Mouse (Mus musculus) olfactory bulb, adult 2 months (tissue): ENCODE measurements around the gene Tmem170.

Experiments used
- CTCF ChIP-seq: fragments of 200-500 bp; IDR thresholded peaks from 2 replicates; pipeline ENCODE4 v1.5.1; 2012; ENCODE audit warnings: low read depth, mild to moderate bottlenecking, low read length, moderate library complexity; ENCODE audit not compliant: insufficient read depth
- POLR2A ChIP-seq: fragments of 200-500 bp; IDR thresholded peaks from 2 replicates; pipeline ENCODE4 v1.6.1; 2012; ENCODE audit warnings: mild to moderate bottlenecking, low read depth, low read length, moderate library complexity; ENCODE audit not compliant: insufficient read depth

DNA sequence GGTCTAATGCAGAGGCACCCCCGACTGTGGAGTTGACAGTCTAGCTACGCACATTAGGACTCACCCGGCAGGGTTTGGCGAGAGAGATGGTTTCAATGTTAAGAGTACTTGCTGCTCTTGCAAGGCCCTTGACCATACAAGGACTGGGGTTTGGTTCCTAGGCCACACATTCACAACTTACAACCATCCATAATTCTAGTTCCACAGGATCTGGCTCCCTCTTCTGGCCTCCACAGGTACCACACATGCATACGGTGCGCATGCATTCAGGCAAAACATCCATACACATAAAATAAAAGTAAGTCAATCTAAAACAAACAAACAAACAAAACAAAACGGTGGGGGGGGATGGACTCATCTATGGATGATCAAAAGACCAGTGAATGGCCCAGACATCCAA is 18.4 kb upstream of the Tmem170 start:
- TF ChIP-seq CTCF (no peak), POLR2A (no peak)
